ENCODE assay signal across 25 mouse cellular contexts in the genomic region with DNA sequence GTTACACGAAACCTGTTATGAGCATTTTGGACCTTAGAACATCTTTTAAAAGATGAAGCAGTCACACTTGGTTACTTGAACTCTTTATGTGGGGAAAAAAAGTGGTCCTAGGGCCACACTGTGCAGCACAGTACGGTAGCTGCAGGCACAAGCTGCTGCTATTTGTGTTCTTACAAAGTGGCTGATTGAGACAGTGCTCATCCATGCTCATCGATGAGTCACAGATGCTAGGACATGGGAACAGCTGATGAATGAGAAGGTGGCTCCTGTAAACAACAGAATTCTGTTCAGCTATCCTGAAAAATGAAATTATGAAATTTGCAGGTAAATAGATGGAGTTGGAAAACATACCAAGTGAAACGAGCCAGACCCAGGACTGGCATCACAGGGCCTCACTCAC. TPM values are rescaled to one million over a fixed set of nuclear protein-coding genes. Genes with fewer than 3 reads are reported as not detected.
"Had no signal": no experiment of that assay in that cellular context is flagged by ENCODE, and none has a peak within 500 bp of the region (broad histone marks: within the 10 kb centered on the region; RNA-seq: fewer than 3 reads in every experiment).

No protein-coding gene starts in this region.

- DNase-seq: kidney, adult 18-20 months; kidney, adult 9 months; kidney, postnatal 14 days; kidney, postnatal 4 days; liver; lung, adult 18-20 months; lung, postnatal 10 days; lung, postnatal 36 days; right cerebral cortex, adult 18-20 months; right cerebral cortex, postnatal 14 days; right cerebral cortex, postnatal 4 days; thymus, postnatal 25 days had no signal

- H3K27ac ChIP-seq: limb, embryonic 10.5 days; limb, embryonic 13.5 days; liver, embryonic 12.5 days; liver, embryonic 15.5 days; lung, embryonic 15.5 days; midbrain, embryonic 10.5 days; midbrain, embryonic 13.5 days; stomach, postnatal 0 days had no signal

- H3K4me3 ChIP-seq: limb, embryonic 10.5 days; limb, embryonic 13.5 days; liver, embryonic 12.5 days; liver, embryonic 15.5 days; lung, embryonic 15.5 days; megakaryocyte, embryonic 14.5 days; midbrain, embryonic 10.5 days; midbrain, embryonic 13.5 days; myocyte had no signal

- ATAC-seq: intestine, embryonic 16.5 days; liver, embryonic 12.5 days; midbrain, embryonic 13.5 days; midbrain, embryonic 16.5 days had no signal

RNA-seq across cellular contexts. Expression of a gene that starts 55.6 kb away (rescaled TPM):
- total RNA-seq: monocyte, adult 5-6 weeks had no signal
